Mouse (Mus musculus) hindbrain, embryonic 14.5 days (tissue): ENCODE measurements around the gene Lzts3. TPM values are rescaled to one million over a fixed set of nuclear protein-coding genes. Genes with fewer than 3 reads are reported as not detected.
A peak's percentile ranks its signal among the peaks of the same experiment; 100 is the strongest.

Experiments
- ATAC-seq: fragments of 200-750 bp; cut with Nextera tagmentation; 2 replicates; pipeline ENCODE4 v1.8.0; 2017; ENCODE audit warnings: moderate number of reproducible peaks, mild to moderate bottlenecking, moderate TSS enrichment, moderate library complexity; ENCODE audit not compliant: low FRiP score
- DNase-seq: peaks from one replicate; pipeline ENCODE4 v3.0.0-alpha.2; 2015; ENCODE audit warnings: low spot score
- H3K27ac ChIP-seq: fragments of 300-500 bp; sonication (generic); 2 replicates; pipeline ENCODE4 v1.5.1; 2014; ENCODE audit warnings: mild to moderate bottlenecking, moderate library complexity
- H3K27me3 ChIP-seq: fragments of 300-500 bp; sonication (generic); 2 replicates; pipeline ENCODE4 v1.6.1; 2014; ENCODE audit warnings: mild to moderate bottlenecking, low read length, mixed read lengths; ENCODE audit not compliant: control insufficient read depth, insufficient read depth
- H3K36me3 ChIP-seq: fragments of 300-500 bp; sonication (generic); replicated peaks from 2 replicates; pipeline ENCODE4 v1.6.1; 2014; ENCODE audit not compliant: control insufficient read depth, insufficient read depth
- H3K4me1 ChIP-seq: fragments of 300-500 bp; sonication (generic); replicated peaks from 2 replicates; pipeline ENCODE4 v1.6.1; 2014; ENCODE audit warnings: antibody characterized with exemption, low read length, mixed read lengths; ENCODE audit not compliant: control insufficient read depth, insufficient read depth
- H3K4me2 ChIP-seq: fragments of 300-500 bp; sonication (generic); replicated peaks from 2 replicates; pipeline ENCODE4 v1.6.1; 2014; ENCODE audit warnings: mild to moderate bottlenecking, moderate library complexity
- H3K4me3 ChIP-seq: fragments of 300-500 bp; sonication (generic); replicated peaks from 2 replicates; pipeline ENCODE4 v1.5.1; 2014; ENCODE audit warnings: mild to moderate bottlenecking, low read length
- H3K9ac ChIP-seq: fragments of 300-500 bp; sonication (generic); 2 replicates; pipeline ENCODE4 v1.6.1; 2014
- H3K9me3 ChIP-seq: fragments of 300-500 bp; sonication (generic); 2 replicates; pipeline ENCODE4 v1.6.1; 2016; ENCODE audit warnings: low read length; ENCODE audit not compliant: control insufficient read depth
- WGBS: fragments of 180-500 bp; shearing (Covaris S2); extraction: QIAGEN DNeasy Blood & Tissue Kit; methylation state at CpG from one replicate; pipeline ENCODE4 v1.1.7; 2014; 5-methylcytosine and 5-hydroxymethylcytosine counted together
- polyA plus RNA-seq: library from polyadenylated mRNA; unstranded; fragments of >200 nt; fragmentation: Nextera tagmentation; extraction: Ambion mirVana; gene quantifications from 2 replicates; pipeline ENCODE4 v1.2.1, GENCODE M21; 2014

The Lzts3 gene
- polyA plus RNA-seq: 5.3 and 5.7 TPM in 2 replicates

- DNase-seq: peak; percentile 88
- peak within 1 kb of the TSS; percentile 78 for H3K4me3 ChIP-seq
- H3K4me2 ChIP-seq: peak within 1 kb of the TSS; percentile 88
- H3K36me3 ChIP-seq: peaks cover 7% of the 10 kb centered on the region; the same call in 1 of the 2 replicates
- no peaks in the 10 kb centered on the region for H3K9me3 ChIP-seq
- WGBS: 4% methylated on average over 25 of the region's 40 CpGs
- peak; percentile 94 for ATAC-seq
- peaks cover 24% of the 10 kb centered on the region for H3K27me3 ChIP-seq
- H3K9ac ChIP-seq: peak within 1 kb of the TSS; percentile 90
- H3K27ac ChIP-seq: peak within 1 kb of the TSS; percentile 68; the same call in 1 of the 2 replicates
- peaks cover 14% of the 10 kb centered on the region for H3K4me1 ChIP-seq
Observed at GRCm38 (mm10) chr2:130642684-130643369, at the start of gene Lzts3. Gene Lzts3 (minus strand): TSS chr2:130642803.

GRCm38 (mm10) chr2:130689011-130689410, 46.4 kb upstream of the Lzts3 start:
- 85% methylated on average over 2 of the region's 2 CpGs for WGBS
- DNase-seq (no peak), ATAC-seq (no peak)
- Histone ChIP-seq H3K9me3 (no peaks in the 10 kb centered on the region), H3K4me2 (no peak overlapping the region), H3K27me3 (no peaks in the 10 kb centered on the region), H3K36me3 (peaks cover 13% of the 10 kb centered on the region), H3K4me3 (no peak overlapping the region), H3K9ac (no peak overlapping the region), H3K4me1 (no peaks in the 10 kb centered on the region), H3K27ac (no peak overlapping the region)

DNA sequence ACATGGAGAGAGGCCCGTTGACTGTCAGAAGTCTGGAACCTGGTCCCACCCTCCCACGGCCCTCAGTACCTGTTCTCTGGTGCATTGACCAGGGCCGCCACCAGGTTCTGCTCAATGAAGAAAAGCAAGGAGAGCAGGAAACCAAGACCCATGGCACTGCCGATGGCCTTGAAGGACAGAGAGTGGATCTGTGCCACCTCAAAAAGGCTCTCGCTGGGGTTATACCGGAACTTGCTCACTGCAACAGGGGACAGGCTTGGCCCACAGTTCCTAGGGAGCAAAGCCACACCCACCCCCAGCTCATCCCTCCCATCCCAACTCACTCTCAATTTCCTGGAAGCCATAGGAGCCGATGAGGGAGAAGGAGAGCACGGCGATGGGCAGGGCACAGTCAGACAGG, 42.8 kb upstream of the Lzts3 start:
- Histone ChIP-seq H3K36me3 (peaks cover 42% of the 10 kb centered on the region), H3K9me3 (no peaks in the 10 kb centered on the region), H3K9ac (no peak overlapping the region), H3K4me2 (no peak overlapping the region), H3K4me3 (no peak overlapping the region), H3K4me1 (no peaks in the 10 kb centered on the region), H3K27me3 (no peaks in the 10 kb centered on the region), H3K27ac (no peak overlapping the region)
- no peak for ATAC-seq
- DNase-seq: no peak
- 90% methylated on average over 9 of the region's 9 CpGs for WGBS

DNA sequence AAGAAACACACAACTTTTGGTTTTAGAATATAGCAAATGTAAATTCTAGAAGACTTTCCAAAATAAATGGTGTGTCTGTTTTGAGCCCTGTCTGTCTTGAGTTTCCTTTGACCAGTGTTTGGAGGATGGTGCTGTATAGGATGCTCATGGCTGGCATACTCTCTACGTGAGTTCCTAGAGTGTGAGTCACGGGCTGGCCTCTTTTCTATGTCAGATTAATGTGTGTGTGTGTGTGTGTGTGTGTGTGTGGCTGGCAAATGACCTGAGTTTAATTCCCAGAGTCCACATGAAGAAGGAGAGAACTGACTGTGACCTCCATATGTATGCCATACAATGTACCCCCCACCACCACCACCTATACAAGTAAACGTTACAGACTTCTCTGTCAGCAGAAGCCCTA, 38.9 kb upstream of the Lzts3 start:
- no peak for DNase-seq
- H3K9me3 ChIP-seq: no peaks in the 10 kb centered on the region
- no peak overlapping the region for H3K4me2 ChIP-seq
- no peak overlapping the region for H3K4me3 ChIP-seq
- ATAC-seq: no peak
- no peaks in the 10 kb centered on the region for H3K27me3 ChIP-seq
- no peaks in the 10 kb centered on the region for H3K4me1 ChIP-seq
- peaks cover 81% of the 10 kb centered on the region for H3K36me3 ChIP-seq
- H3K9ac ChIP-seq: no peak overlapping the region
- 92% methylated on average over 3 of the region's 3 CpGs for WGBS
- no peak overlapping the region for H3K27ac ChIP-seq

GRCm38 (mm10) chr2:130679899-130680298, 37.3 kb upstream of the Lzts3 start:
- Histone ChIP-seq H3K4me3 (no peak overlapping the region), H3K9me3 (no peaks in the 10 kb centered on the region), H3K4me1 (no peaks in the 10 kb centered on the region), H3K27ac (no peak overlapping the region), H3K4me2 (no peak overlapping the region), H3K9ac (no peak overlapping the region), H3K27me3 (no peaks in the 10 kb centered on the region), H3K36me3 (peaks cover 93% of the 10 kb centered on the region)
- WGBS: 91% methylated on average over 6 of the region's 6 CpGs
- ATAC-seq: no peak
- DNase-seq: no peak

- no peak for DNase-seq
- Histone ChIP-seq H3K27me3 (no peaks in the 10 kb centered on the region), H3K4me1 (no peaks in the 10 kb centered on the region), H3K27ac (no peak overlapping the region), H3K9ac (no peak overlapping the region), H3K36me3 (peaks cover 92% of the 10 kb centered on the region), H3K9me3 (no peaks in the 10 kb centered on the region), H3K4me2 (no peak overlapping the region), H3K4me3 (no peak overlapping the region)
- whole genome bisulfite sequencing: 96% methylated on average over 12 of the region's 12 CpGs
- ATAC-seq: no peak
Observed at GRCm38 (mm10) chr2:130679154-130679553, 36.6 kb upstream of the Lzts3 start.

GRCm38 (mm10) chr2:130677211-130677610, 34.6 kb upstream of the Lzts3 start:
- Histone ChIP-seq H3K36me3 (peaks cover 96% of the 10 kb centered on the region), H3K4me1 (no peaks in the 10 kb centered on the region), H3K4me2 (no peak overlapping the region), H3K27me3 (no peaks in the 10 kb centered on the region), H3K9me3 (no peaks in the 10 kb centered on the region), H3K27ac (no peak overlapping the region), H3K4me3 (no peak overlapping the region), H3K9ac (no peak overlapping the region)
- WGBS: 94% methylated on average over 10 of the region's 10 CpGs
- DNase-seq (no peak), ATAC-seq (no peak)

GRCm38 (mm10) chr2:130667559-130667958, 25.0 kb upstream of the Lzts3 start, which contains the start of gene Itpa:
Gene Itpa (plus strand): TSS chr2:130667610.
- under 1% methylated on average over 31 of the region's 31 CpGs for WGBS
- peak within 1 kb of the TSS; percentile 76 for H3K27ac ChIP-seq
- peak within 1 kb of the TSS; percentile 54 for H3K4me3 ChIP-seq
- H3K9ac ChIP-seq: peak within 1 kb of the TSS; percentile 68
- H3K27me3 ChIP-seq: no peaks in the 10 kb centered on the region
- no peaks in the 10 kb centered on the region for H3K9me3 ChIP-seq
- peak within 1 kb of the TSS; percentile 70 for H3K4me2 ChIP-seq
- H3K36me3 ChIP-seq: peaks cover 23% of the 10 kb centered on the region
- peak; percentile 87 for DNase-seq
- peak; percentile 68 for ATAC-seq
- peaks cover 20% of the 10 kb centered on the region for H3K4me1 ChIP-seq

GRCm38 (mm10) chr2:130664102-130664701, 21.6 kb upstream of the Lzts3 start, which contains the start of gene Ddrgk1:
Gene Ddrgk1 (minus strand): TSS chr2:130664659.
- under 1% methylated on average over 40 of the region's 40 CpGs for WGBS
- H3K4me2 ChIP-seq: peak within 1 kb of the TSS; percentile 62

More at GRCm38 (mm10) chr2:130664102-130664701, 21.6 kb upstream of the Lzts3 start, which contains the start of gene Ddrgk1:
- Histone ChIP-seq H3K36me3 (peaks cover 37% of the 10 kb centered on the region), H3K4me1 (peaks cover 20% of the 10 kb centered on the region), H3K27me3 (no peaks in the 10 kb centered on the region), H3K9me3 (no peaks in the 10 kb centered on the region), H3K27ac (peak within 1 kb of the TSS; percentile 95), H3K9ac (peak within 1 kb of the TSS; percentile 68), H3K4me3 (peak within 1 kb of the TSS; percentile 43)
- peak; percentile 97 for ATAC-seq
- DNase-seq: peak; percentile 95
